Mouse (Mus musculus) midbrain, embryonic 13.5 days (tissue): ENCODE data around the gene Gzma. TPM values are rescaled to one million over a fixed set of nuclear protein-coding genes. Genes with fewer than 3 reads are reported as not detected.

Experiments used
- ATAC-seq: fragments of 200-750 bp; cut with Nextera tagmentation; 2 replicates; pipeline ENCODE4 v1.8.0; 2017; ENCODE audit warnings: mild to moderate bottlenecking, moderate TSS enrichment, moderate library complexity
- H3K27ac ChIP-seq: fragments of 300-500 bp; sonication (generic); 2 replicates; pipeline ENCODE4 v1.5.1; 2015; ENCODE audit warnings: inconsistent platforms, mild to moderate bottlenecking, moderate library complexity
- H3K27me3 ChIP-seq: fragments of 300-500 bp; sonication (generic); 2 replicates; pipeline ENCODE4 v1.6.1; 2015; ENCODE audit warnings: mild to moderate bottlenecking, inconsistent platforms
- H3K36me3 ChIP-seq: fragments of 300-500 bp; sonication (generic); 2 replicates; pipeline ENCODE4 v1.6.1; 2015; ENCODE audit warnings: mild to moderate bottlenecking, inconsistent platforms
- H3K4me1 ChIP-seq: fragments of 300-500 bp; sonication (generic); replicated peaks from 2 replicates; pipeline ENCODE4 v1.6.1; 2015; ENCODE audit warnings: inconsistent platforms
- H3K4me2 ChIP-seq: fragments of 300-500 bp; sonication (generic); replicated peaks from 2 replicates; pipeline ENCODE4 v1.6.1; 2015; ENCODE audit warnings: moderate library complexity, mild to moderate bottlenecking, inconsistent platforms
- H3K4me3 ChIP-seq: fragments of 300-500 bp; sonication (generic); replicated peaks from 2 replicates; pipeline ENCODE4 v1.5.1; 2015; ENCODE audit warnings: mild to moderate bottlenecking, inconsistent platforms
- H3K9ac ChIP-seq: fragments of 300-500 bp; sonication (generic); replicated peaks from 2 replicates; pipeline ENCODE4 v1.6.1; 2015; ENCODE audit warnings: mild to moderate bottlenecking, inconsistent platforms
- H3K9me3 ChIP-seq: fragments of 300-500 bp; sonication (generic); 2 replicates; pipeline ENCODE4 v1.6.1; 2016; ENCODE audit warnings: mild to moderate bottlenecking, inconsistent platforms
- WGBS: fragments of 180-500 bp; shearing (Covaris S2); methylation state at CpG from one replicate; pipeline ENCODE4 v1.1.7; 2015; 5-methylcytosine and 5-hydroxymethylcytosine counted together
- polyA plus RNA-seq: library from polyadenylated mRNA; unstranded; fragments of >200 nt; fragmentation: Nextera tagmentation; extraction: Ambion mirVana; gene quantifications from 2 replicates; pipeline ENCODE4 v1.2.1, GENCODE M21; 2015

The Gzma gene
- polyA plus RNA-seq, 1 experiment from 2014 or later: not detected

- no peaks in the 10 kb centered on the region for H3K36me3 ChIP-seq
- no peak for ATAC-seq
- peaks cover 10% of the 10 kb centered on the region for H3K4me1 ChIP-seq
- H3K27me3 ChIP-seq: no peaks in the 10 kb centered on the region
- peak overlapping the region; percentile 68 for H3K4me2 ChIP-seq
- H3K9me3 ChIP-seq: no peaks in the 10 kb centered on the region
- 79% methylated on average over 3 of the region's 3 CpGs for WGBS
- no peak overlapping the region for H3K27ac ChIP-seq
- H3K9ac ChIP-seq: no peak overlapping the region
- peak overlapping the region; percentile 49 for H3K4me3 ChIP-seq
These were observed 55.9 kb downstream of the Gzma start for GRCm38 (mm10) chr13:113044876-113045275.

Other genes with a start within 250 kb of the Gzma start
- gene Mtrex, start 173.6 kb downstream of the Gzma start, polyA plus RNA-seq: 73.2 and 76.6 TPM in 2 replicates
- 32.1 and 33.2 TPM in 2 replicates for gene Dhx29, start 173.5 kb downstream of the Gzma start, polyA plus RNA-seq
- gene Ccno, start 113.2 kb downstream of the Gzma start, polyA plus RNA-seq: 0.66 and 2.4 TPM in 2 replicates
- gene Mcidas, start 107.1 kb downstream of the Gzma start, polyA plus RNA-seq: 0.35 and 0.89 TPM in 2 replicates
- gene Cdc20b, start 65.9 kb downstream of the Gzma start, polyA plus RNA-seq: 0.35 and 0.50 TPM in 2 replicates
- gene Gpx8, start 54.6 kb downstream of the Gzma start, polyA plus RNA-seq: 65.2 and 68.5 TPM in 2 replicates
- 1.9 and 2.3 TPM in 2 replicates for gene Esm1, start 108.7 kb upstream of the Gzma start, polyA plus RNA-seq
- not detected in 2 replicates for gene Gzmk, start 124.9 kb upstream of the Gzma start, polyA plus RNA-seq
- gene BC067074, start 192.2 kb upstream of the Gzma start, polyA plus RNA-seq: 0.88 and 0.93 TPM in 2 replicates